Mouse (Mus musculus) bone marrow macrophage, adult 2 months (primary cell): Measurements from ENCODE around the gene Cap1. TPM values are rescaled to one million over a fixed set of nuclear protein-coding genes. Genes with fewer than 3 reads are reported as not detected.
A peak's percentile ranks its signal among the peaks of the same experiment; 100 is the strongest.

ENCODE experiments used
- H3K27ac ChIP-seq: 2 replicates; pipeline ENCODE4 v1.5.1; 2012; ENCODE audit warnings: low read depth, low read length; ENCODE audit not compliant: insufficient read depth
- H3K4me1 ChIP-seq: 2 replicates; pipeline ENCODE4 v1.6.1; 2012; ENCODE audit warnings: low read length; ENCODE audit not compliant: control insufficient read depth, insufficient read depth
- H3K4me3 ChIP-seq: 2 replicates; pipeline ENCODE4 v1.5.1; 2012; ENCODE audit warnings: mild to moderate bottlenecking, low read length, moderate library complexity; ENCODE audit not compliant: insufficient read depth
- CTCF ChIP-seq: IDR thresholded peaks from 2 replicates; pipeline ENCODE4 v1.5.1; 2012; ENCODE audit warnings: low read depth, mild to moderate bottlenecking, low read length, moderate library complexity
- POLR2A ChIP-seq: IDR thresholded peaks from 2 replicates; pipeline ENCODE4 v1.6.1; 2012; ENCODE audit warnings: mild to moderate bottlenecking, low read depth, low read length, borderline replicate concordance
- polyA plus RNA-seq: library from polyadenylated mRNA; stranded (reverse); fragments of >200 nt; gene quantifications from 2 replicates; pipeline ENCODE4 v1.2.4, GENCODE M21; 2012; ENCODE audit not compliant: missing spikeins, insufficient read depth, insufficient read length

Cap1 gene
- polyA plus RNA-seq, 1 experiment = 593 TPM

GRCm38 (mm10) chr4:122887336-122887735 lies 1.5 kb upstream of the Cap1 start:
- H3K4me1 ChIP-seq = peaks cover 27% of the 10 kb centered on the region
- peak overlapping the region; percentile 64 for H3K4me3 ChIP-seq
- peak overlapping the region; percentile 99 for H3K27ac ChIP-seq
- TF ChIP-seq POLR2A = no peak; the same call in 1 of the 2 replicates
- TF ChIP-seq CTCF = no peak

- TF ChIP-seq CTCF = no peak
- TF ChIP-seq POLR2A = no peak
- Histone ChIP-seq H3K4me3 (peak overlapping the region; percentile 64), H3K4me1 (peaks cover 30% of the 10 kb centered on the region), H3K27ac (peak overlapping the region; percentile 99)
Measured at GRCm38 (mm10) chr4:122886579-122887254, 861 bp upstream of the Cap1 start.

- peak overlapping the region; percentile 80 for H3K4me3 ChIP-seq
- TF ChIP-seq POLR2A (no peak), CTCF (no peak)
- H3K4me1 ChIP-seq = peaks cover 29% of the 10 kb centered on the region
- H3K27ac ChIP-seq = peak overlapping the region; percentile 95
Measured at GRCm38 (mm10) chr4:122884481-122885340, 1.1 kb downstream of the Cap1 start.

DNA sequence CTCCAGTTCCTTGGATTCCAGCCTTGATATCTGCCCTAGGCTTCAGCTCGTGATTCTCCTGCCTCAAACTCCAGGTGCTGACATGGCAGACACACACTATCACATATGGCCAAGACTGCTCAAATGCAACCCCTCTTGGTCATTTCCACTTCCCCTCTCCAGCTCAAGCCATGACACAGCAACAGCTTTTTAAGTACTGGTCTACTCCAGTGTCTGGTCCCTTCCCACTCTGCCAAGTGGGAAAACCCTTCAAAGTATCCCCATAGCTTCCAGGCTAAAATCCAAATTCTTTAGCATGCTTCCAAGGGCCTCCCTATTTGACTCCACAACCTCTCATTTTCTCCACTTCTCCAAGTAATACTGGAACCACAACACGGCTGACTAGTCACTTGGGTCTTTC lies 1.8 kb downstream of the Cap1 start:
- TF ChIP-seq POLR2A = no peak
- no peak for TF ChIP-seq CTCF
- Histone ChIP-seq H3K4me3 (peak overlapping the region; percentile 80), H3K4me1 (peaks cover 33% of the 10 kb centered on the region), H3K27ac (peak overlapping the region; percentile 95)

DNA sequence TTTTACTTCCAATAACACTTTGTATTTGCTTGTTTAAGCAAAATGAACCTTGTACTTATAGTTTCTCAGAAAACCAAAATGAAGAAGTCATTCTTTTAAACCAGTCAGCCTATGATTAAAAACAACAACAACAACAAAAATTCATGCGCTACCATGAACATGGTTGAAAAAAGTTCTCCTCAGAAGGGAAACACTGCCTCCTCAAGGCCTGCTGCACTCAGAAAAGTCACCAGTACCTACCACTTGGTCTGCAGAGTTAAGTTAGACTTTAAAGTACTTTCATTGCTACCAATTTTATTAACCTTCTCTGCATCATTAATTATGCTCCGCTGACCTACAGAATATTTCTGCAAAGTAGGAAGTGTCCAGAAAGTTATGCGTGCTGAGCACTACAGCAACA lies 2.6 kb downstream of the Cap1 start:
- H3K4me3 ChIP-seq = peak overlapping the region; percentile 80
- peak overlapping the region; percentile 95 for H3K27ac ChIP-seq
- H3K4me1 ChIP-seq = peaks cover 40% of the 10 kb centered on the region
- no peak for TF ChIP-seq CTCF
- TF ChIP-seq POLR2A = no peak

DNA sequence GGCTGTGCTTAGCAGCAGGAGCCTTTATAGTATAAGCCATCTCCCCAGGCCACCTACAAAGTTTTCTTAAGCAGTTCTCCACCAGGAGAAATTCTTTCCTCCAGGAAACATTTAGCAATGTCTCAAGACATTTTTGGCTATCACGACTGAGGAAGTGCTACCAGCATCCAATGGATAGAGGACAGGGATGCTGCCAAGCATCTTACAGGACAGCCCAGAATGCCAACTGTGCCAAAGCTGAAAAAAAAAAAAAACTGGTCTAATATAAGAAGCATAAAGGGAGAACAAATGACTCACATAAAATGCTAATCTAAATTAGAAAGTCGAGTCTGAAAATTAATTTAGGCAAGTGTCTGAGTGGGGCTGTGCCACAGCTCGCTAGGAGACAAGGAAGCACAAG lies 3.3 kb downstream of the Cap1 start:
- Histone ChIP-seq H3K27ac (peak overlapping the region; percentile 62), H3K4me3 (peak overlapping the region; percentile 40), H3K4me1 (peaks cover 45% of the 10 kb centered on the region)
- TF ChIP-seq CTCF (no peak), POLR2A (no peak)

DNA sequence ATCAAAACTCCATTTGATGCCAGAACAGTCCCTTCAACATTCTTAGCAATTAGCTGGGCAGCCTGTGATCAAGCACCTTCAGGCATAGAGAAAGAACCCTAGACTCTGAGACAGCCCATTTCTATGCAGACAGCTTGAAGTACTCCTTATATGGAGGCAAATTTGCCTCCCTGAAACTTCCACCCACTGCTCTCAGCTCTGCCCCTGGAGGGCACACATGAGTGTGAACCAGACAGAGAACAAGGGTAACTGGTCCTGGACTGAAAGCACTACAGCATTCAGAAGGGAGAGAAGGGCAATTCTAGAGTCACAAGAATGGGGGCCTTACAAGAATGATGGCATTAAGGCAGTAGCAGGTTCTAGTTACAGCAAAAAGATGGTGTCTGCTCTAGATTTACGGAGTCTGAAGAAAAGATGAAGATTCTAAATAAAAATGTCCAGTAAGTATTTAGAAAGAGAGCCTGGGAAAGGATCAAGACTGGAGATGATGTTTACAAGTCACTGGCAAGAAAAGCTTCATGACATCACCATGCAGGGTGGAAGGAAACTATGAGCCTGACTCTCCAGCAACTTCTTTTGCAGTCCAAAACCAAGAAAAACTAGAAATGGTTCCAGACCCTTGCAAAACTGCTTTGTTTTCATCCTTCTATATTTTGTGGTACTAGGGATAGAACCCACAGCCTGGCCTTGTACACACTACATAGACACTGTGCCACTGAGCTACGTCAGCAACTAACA lies 7.4 kb downstream of the Cap1 start:
- no peak overlapping the region for H3K4me3 ChIP-seq
- H3K27ac ChIP-seq = peak overlapping the region; percentile 55
- H3K4me1 ChIP-seq = peaks cover 68% of the 10 kb centered on the region
- TF ChIP-seq POLR2A (no peak), CTCF (no peak)

DNA sequence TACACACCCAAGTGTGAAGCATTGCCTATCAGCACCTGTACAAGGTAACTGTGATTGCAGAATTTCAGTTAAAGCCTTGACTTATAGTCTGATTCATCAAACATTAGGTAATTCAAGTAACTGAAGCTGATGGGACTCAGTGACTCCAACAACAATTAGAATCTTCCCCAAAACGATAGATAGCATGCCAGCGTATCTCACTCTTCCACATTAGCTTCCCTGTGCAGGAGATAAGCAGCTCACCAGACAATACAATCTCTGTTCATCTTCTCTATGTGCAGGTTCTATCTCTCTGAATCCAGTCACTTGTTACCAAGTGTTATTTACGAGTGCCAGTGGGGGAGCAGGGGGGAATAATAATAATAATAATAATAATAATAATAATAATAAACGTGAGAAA lies 12.3 kb downstream of the Cap1 start:
- H3K27ac ChIP-seq = peak overlapping the region; percentile 45; the same call in 1 of the 2 replicates
- no peak for TF ChIP-seq CTCF
- TF ChIP-seq POLR2A = no peak
- H3K4me1 ChIP-seq = peaks cover 73% of the 10 kb centered on the region
- no peak overlapping the region for H3K4me3 ChIP-seq

DNA sequence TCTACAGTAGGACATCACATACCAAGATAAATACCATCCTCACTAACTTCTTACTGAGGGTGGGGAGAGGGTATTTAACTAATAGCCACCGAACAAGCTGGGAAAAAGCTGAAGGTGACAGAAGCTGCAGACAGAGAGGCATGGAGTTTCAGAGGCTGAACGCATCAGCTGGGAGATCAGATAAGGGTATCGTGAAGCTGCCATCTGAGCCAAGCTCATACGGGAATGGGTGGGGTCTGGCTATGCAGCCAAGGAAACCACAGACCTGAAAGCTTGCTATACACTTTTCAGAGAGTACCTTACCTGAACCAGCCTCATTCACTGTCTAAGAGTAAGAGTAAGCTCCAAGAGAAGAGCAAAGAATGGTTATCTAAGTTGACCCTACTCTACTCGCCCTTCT lies 12.9 kb downstream of the Cap1 start:
- peaks cover 73% of the 10 kb centered on the region for H3K4me1 ChIP-seq
- no peak overlapping the region for H3K4me3 ChIP-seq
- peak overlapping the region; percentile 45 for H3K27ac ChIP-seq
- TF ChIP-seq POLR2A (no peak), CTCF (no peak)
